Mouse (Mus musculus) megakaryocyte, adult 5-6 weeks (primary cell): ENCODE measurements around the gene Cdc42se1. TPM values are rescaled to one million over a fixed set of nuclear protein-coding genes. Genes with fewer than 3 reads are reported as not detected.

Experiments
- ATAC-seq: 2 replicates; pipeline ENCODE4 v1.8.0; 2016; ENCODE audit warnings: mild to moderate bottlenecking, inconsistent platforms; ENCODE audit not compliant: poor library complexity, severe bottlenecking
- total RNA-seq, 2 experiments: library from RNA; stranded (forward) in 1 of 2; stranded (reverse) in 1 of 2; fragments of 153-499, 151-499 nt in 1 of 2; fragments of 221-1000, 200-1000 nt in 1 of 2; gene quantifications; 2 replicates each; pipeline versions ENCODE4 v1.2.3 to v1.2.4; 2015 to 2017

Gene Cdc42se1
- total RNA-seq, 2 experiments from 2014 or later: 142 to 151 TPM

- no peak for ATAC-seq
Observed at GRCm38 (mm10) chr3:95223041-95223440, 5.5 kb upstream of the Cdc42se1 start.

GRCm38 (mm10) chr3:95224295-95224694 lies 4.2 kb upstream of the Cdc42se1 start:
- ATAC-seq: no peak

GRCm38 (mm10) chr3:95227214-95227613 lies 1.3 kb upstream of the Cdc42se1 start:
- ATAC-seq: no peak

- no peak; the same call in 1 of the 2 replicates for ATAC-seq
Observed at GRCm38 (mm10) chr3:95228894-95229780, 605 bp downstream of the Cdc42se1 start.

- ATAC-seq: peak; percentile 45
Observed at GRCm38 (mm10) chr3:95229781-95230494, 1.4 kb downstream of the Cdc42se1 start.

GRCm38 (mm10) chr3:95230495-95231297 lies 2.2 kb downstream of the Cdc42se1 start:
- ATAC-seq: no peak

GRCm38 (mm10) chr3:95231298-95232221 lies 3.0 kb downstream of the Cdc42se1 start, which contains the start of gene Mllt11:
Mllt11 (minus strand) TSS chr3:95232171.
- 0 out of 2 replicates have a peak, but pooled peaks have one; percentile 13 for ATAC-seq

GRCm38 (mm10) chr3:95232771-95233170 lies 4.2 kb downstream of the Cdc42se1 start:
- no peak for ATAC-seq

GRCm38 (mm10) chr3:95233303-95233980 lies 4.9 kb downstream of the Cdc42se1 start:
- ATAC-seq: no peak

GRCm38 (mm10) chr3:95235386-95236301 lies 7.1 kb downstream of the Cdc42se1 start:
- no peak for ATAC-seq

GRCm38 (mm10) chr3:95237541-95238099 lies 9.1 kb downstream of the Cdc42se1 start:
- ATAC-seq: no peak

- ATAC-seq: no peak
Observed at GRCm38 (mm10) chr3:95239022-95239421, 10.5 kb downstream of the Cdc42se1 start.

GRCm38 (mm10) chr3:95239971-95240370 lies 11.4 kb downstream of the Cdc42se1 start:
- no peak for ATAC-seq

- ATAC-seq: peak; percentile 24; the same call in 1 of the 2 replicates
Observed at GRCm38 (mm10) chr3:95240900-95241299, 12.4 kb downstream of the Cdc42se1 start.

- ATAC-seq: no peak
Observed at GRCm38 (mm10) chr3:95241498-95241897, 13.0 kb downstream of the Cdc42se1 start, which contains the start of gene Gm128. Gm128 (minus strand) TSS chr3:95241598.

- ATAC-seq: no peak
Observed at GRCm38 (mm10) chr3:95243086-95243485, 14.6 kb downstream of the Cdc42se1 start.

- ATAC-seq: 0 out of 2 replicates have a peak, but pooled peaks have one; percentile 24
Observed at GRCm38 (mm10) chr3:95246465-95247231, 18.1 kb downstream of the Cdc42se1 start.
